Mouse (Mus musculus) myocyte (in vitro differentiated cells): Measurements from ENCODE around the gene Macc1. TPM values are rescaled to one million over a fixed set of nuclear protein-coding genes. Genes with fewer than 3 reads are reported as not detected.

Experiments used
- H3K27me3 ChIP-seq: one replicate; pipeline ENCODE4 v1.6.1; 2011; ENCODE audit not compliant: control insufficient read depth, insufficient read depth, insufficient read length
- H3K36me3 ChIP-seq: one replicate; pipeline ENCODE4 v1.6.1; 2011; ENCODE audit not compliant: control insufficient read depth, insufficient read depth
- H3K4me2 ChIP-seq: one replicate; pipeline ENCODE4 v1.6.1; 2011; ENCODE audit warnings: low read depth, control low read depth
- H3K4me3 ChIP-seq: one replicate; pipeline ENCODE4 v1.5.1; 2011; ENCODE audit warnings: mild to moderate bottlenecking, control low read depth, moderate library complexity
- H3K79me2 ChIP-seq: one replicate; pipeline ENCODE4 v1.6.1; 2011; ENCODE audit not compliant: control insufficient read depth, insufficient read depth
- H3ac ChIP-seq: one replicate; pipeline ENCODE4 v1.6.1; 2011; ENCODE audit not compliant: control insufficient read depth, insufficient read length
- CEBPB ChIP-seq: IDR thresholded peaks from 2 replicates; pipeline ENCODE4 v1.6.1; 2011; ENCODE audit warnings: mild to moderate bottlenecking, moderate library complexity; ENCODE audit not compliant: poor library complexity, insufficient read depth, severe bottlenecking
- E2F4 ChIP-seq: IDR thresholded peaks from one replicate; pipeline ENCODE4 v1.6.1; 2011; ENCODE audit warnings: mild to moderate bottlenecking, control low read depth, moderate library complexity; ENCODE audit not compliant: insufficient read depth
- MAX ChIP-seq: IDR thresholded peaks from one replicate; pipeline ENCODE4 v1.6.1; 2011; ENCODE audit warnings: low read depth, mild to moderate bottlenecking, control low read depth
- MYOD1 ChIP-seq, 3 experiments: IDR thresholded peaks; one replicate each; pipeline ENCODE4 v1.6.1; 2011; ENCODE audit warnings: control low read depth in 2 of 3, low read depth in 2 of 3, mild to moderate bottlenecking in 2 of 3, moderate library complexity in 1 of 3; ENCODE audit not compliant: insufficient read length in 2 of 3, control insufficient read depth in 1 of 3
- MYOG ChIP-seq, 3 experiments: IDR thresholded peaks; one replicate each; pipeline ENCODE4 v1.6.1; 2011; ENCODE audit warnings: control low read depth in 2 of 3, low read depth in 2 of 3, mild to moderate bottlenecking in 2 of 3; ENCODE audit not compliant: insufficient read length in 2 of 3, control insufficient read depth in 1 of 3, insufficient read depth in 1 of 3
- POLR2A ChIP-seq: IDR thresholded peaks from one replicate; pipeline ENCODE4 v1.6.1; 2011; ENCODE audit warnings: low read depth, mild to moderate bottlenecking, control low read depth, moderate library complexity; ENCODE audit not compliant: insufficient read length
- POLR2AphosphoS2 ChIP-seq: IDR thresholded peaks from one replicate; pipeline ENCODE4 v1.6.1; 2011; ENCODE audit warnings: low read depth, control low read depth; ENCODE audit not compliant: insufficient read length
- REST ChIP-seq: IDR thresholded peaks from one replicate; pipeline ENCODE4 v1.6.1; 2011; ENCODE audit warnings: mild to moderate bottlenecking, control low read depth, moderate library complexity; ENCODE audit not compliant: insufficient read depth, insufficient read length
- SRF ChIP-seq: IDR thresholded peaks from one replicate; pipeline ENCODE4 v1.6.1; 2011; ENCODE audit warnings: low read depth; ENCODE audit not compliant: control insufficient read depth, insufficient read length
- TCF12 ChIP-seq: IDR thresholded peaks from one replicate; pipeline ENCODE4 v1.6.1; 2011; ENCODE audit warnings: mild to moderate bottlenecking, control low read depth; ENCODE audit not compliant: poor library complexity, insufficient read depth, severe bottlenecking
- TCF3 ChIP-seq: IDR thresholded peaks from one replicate; pipeline ENCODE4 v1.6.1; 2011; ENCODE audit warnings: low read depth, control low read depth; ENCODE audit not compliant: insufficient read length
- USF1 ChIP-seq: IDR thresholded peaks from one replicate; pipeline ENCODE4 v1.6.1; 2011; ENCODE audit warnings: low read depth, mild to moderate bottlenecking, control low read depth, moderate library complexity
- polyA plus RNA-seq: library from polyadenylated mRNA; unstranded; fragments of >200 nt; fragmentation: generic; extraction: Trizol; gene quantifications from one replicate; pipeline ENCODE4 v1.2.1, GENCODE M21; 2012; ENCODE audit warnings: missing spikeins

The Macc1 gene
- polyA plus RNA-seq, 1 experiment, result 0.38 TPM

- TF ChIP-seq TCF12 (no peak), MYOD1 (IDR thresholded peaks at IDR 0.05; ENCODE audit: control insufficient read depth in 1 of 3, insufficient read length in 2 of 3, low read depth in 2 of 3) (no peak), USF1 (no peak), MYOG (IDR thresholded peaks at IDR 0.05; ENCODE audit: control insufficient read depth in 1 of 3, insufficient read depth in 1 of 3, insufficient read length in 2 of 3, low read depth in 2 of 3) (no peak), REST (no peak), SRF (no peak), CEBPB (no peak)
- no peak overlapping the region for H3K4me3 ChIP-seq
- H3K36me3 ChIP-seq, result no peaks in the 10 kb centered on the region
- no peaks in the 10 kb centered on the region for H3K79me2 ChIP-seq
- no peak overlapping the region for H3ac ChIP-seq
- H3K27me3 ChIP-seq, result no peaks in the 10 kb centered on the region
- H3K4me2 ChIP-seq, result no peak overlapping the region
Measured at GRCm38 (mm10) chr12:119273605-119274004, 40.5 kb upstream of the Macc1 start.

GRCm38 (mm10) chr12:119276282-119276681, 37.8 kb upstream of the Macc1 start:
- no peak overlapping the region for H3K4me3 ChIP-seq
- H3K4me2 ChIP-seq, result no peak overlapping the region
- TF ChIP-seq TCF3, result no peak
- no peak for TF ChIP-seq MYOD1 (IDR thresholded peaks at IDR 0.05; ENCODE audit: control insufficient read depth in 1 of 3, insufficient read length in 2 of 3, low read depth in 2 of 3)
- no peak for TF ChIP-seq USF1
- no peak for TF ChIP-seq TCF12
- no peak for TF ChIP-seq POLR2AphosphoS2
- TF ChIP-seq E2F4, result no peak
- TF ChIP-seq SRF, result no peak
- TF ChIP-seq MYOG (IDR thresholded peaks at IDR 0.05; ENCODE audit: control insufficient read depth in 1 of 3, insufficient read depth in 1 of 3, insufficient read length in 2 of 3, low read depth in 2 of 3), result no peak
- no peak for TF ChIP-seq POLR2A
- TF ChIP-seq CEBPB, result no peak
- TF ChIP-seq REST, result no peak
- TF ChIP-seq MAX, result no peak
- no peaks in the 10 kb centered on the region for H3K79me2 ChIP-seq
- no peaks in the 10 kb centered on the region for H3K27me3 ChIP-seq
- H3ac ChIP-seq, result no peak overlapping the region
- no peaks in the 10 kb centered on the region for H3K36me3 ChIP-seq

GRCm38 (mm10) chr12:119291618-119292017, 22.5 kb upstream of the Macc1 start:
- Histone ChIP-seq H3K27me3 (no peaks in the 10 kb centered on the region), H3K4me2 (no peak overlapping the region), H3K4me3 (no peak overlapping the region), H3K79me2 (no peaks in the 10 kb centered on the region), H3K36me3 (no peaks in the 10 kb centered on the region), H3ac (no peak overlapping the region)
- TF ChIP-seq MAX (no peak), TCF12 (no peak), POLR2A (no peak), MYOG (IDR thresholded peaks at IDR 0.05; ENCODE audit: control insufficient read depth in 1 of 3, insufficient read depth in 1 of 3, insufficient read length in 2 of 3, low read depth in 2 of 3) (no peak), REST (no peak), SRF (no peak), MYOD1 (IDR thresholded peaks at IDR 0.05; ENCODE audit: control insufficient read depth in 1 of 3, insufficient read length in 2 of 3, low read depth in 2 of 3) (no peak), E2F4 (no peak), CEBPB (no peak), USF1 (no peak), POLR2AphosphoS2 (no peak), TCF3 (no peak)

GRCm38 (mm10) chr12:119303618-119304017, 10.5 kb upstream of the Macc1 start:
- TF ChIP-seq POLR2A, result no peak
- no peak for TF ChIP-seq SRF
- no peak for TF ChIP-seq MYOD1 (IDR thresholded peaks at IDR 0.05; ENCODE audit: control insufficient read depth in 1 of 3, insufficient read length in 2 of 3, low read depth in 2 of 3)
- TF ChIP-seq E2F4, result no peak
- no peak for TF ChIP-seq CEBPB
- TF ChIP-seq REST, result no peak
- no peak for TF ChIP-seq TCF3
- no peak for TF ChIP-seq TCF12
- no peak for TF ChIP-seq POLR2AphosphoS2
- TF ChIP-seq USF1, result no peak
- no peak for TF ChIP-seq MAX
- no peak for TF ChIP-seq MYOG (IDR thresholded peaks at IDR 0.05; ENCODE audit: control insufficient read depth in 1 of 3, insufficient read depth in 1 of 3, insufficient read length in 2 of 3, low read depth in 2 of 3)
- Histone ChIP-seq H3K79me2 (no peaks in the 10 kb centered on the region), H3K4me2 (no peak overlapping the region)

More at GRCm38 (mm10) chr12:119303618-119304017, 10.5 kb upstream of the Macc1 start:
- H3K27me3 ChIP-seq, result no peaks in the 10 kb centered on the region
- no peaks in the 10 kb centered on the region for H3K36me3 ChIP-seq
- no peak overlapping the region for H3ac ChIP-seq
- no peak overlapping the region for H3K4me3 ChIP-seq
